ENCODE assay signal across 9 mouse cellular contexts in the genomic region with DNA sequence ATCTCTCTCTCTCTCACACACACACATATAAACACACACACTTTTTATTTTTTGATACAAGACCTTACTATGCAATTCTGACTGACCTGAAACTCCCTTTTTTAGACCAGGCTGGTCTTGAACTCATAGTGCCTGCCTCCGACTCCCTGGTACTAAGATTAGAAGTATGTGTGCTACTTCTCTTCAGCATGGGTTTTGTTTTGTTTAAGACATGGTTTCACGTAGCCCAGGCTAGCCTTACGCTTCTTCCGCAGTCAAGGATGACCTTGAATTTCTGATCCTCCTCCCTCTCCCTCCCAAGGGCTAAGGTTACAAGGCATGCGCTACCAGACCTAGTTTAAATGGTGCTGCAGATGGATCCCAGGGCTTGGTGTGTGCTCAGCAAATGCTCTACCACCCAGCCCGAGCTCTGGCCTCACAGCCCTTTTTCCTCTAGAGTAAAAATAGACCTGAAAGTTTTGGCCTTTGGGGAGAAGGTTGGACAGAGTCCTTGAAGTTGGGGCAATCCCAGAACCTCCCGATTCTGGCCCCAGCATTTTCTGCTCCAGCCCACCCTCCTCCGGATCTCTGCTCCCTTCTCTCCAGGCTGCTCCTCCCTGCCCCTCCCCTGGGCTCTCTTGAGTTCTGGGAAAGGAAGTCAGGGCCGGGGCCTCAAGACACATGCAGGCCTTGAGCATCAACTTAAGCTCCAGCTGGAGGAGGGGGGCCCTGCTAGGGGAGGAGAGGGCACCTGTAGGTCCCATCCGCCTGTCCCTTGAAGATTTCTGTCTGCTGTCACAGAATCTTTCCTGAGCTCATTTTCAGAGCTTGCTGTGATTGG. TPM values are rescaled to one million over a fixed set of nuclear protein-coding genes. Genes with fewer than 3 reads are reported as not detected.
DNase-seq lines count a peak whose midpoint lies in the region; ATAC-seq and TF ChIP-seq lines count a peak whose summit lies in the region.
"Had no signal": no experiment of that assay in that cellular context is flagged by ENCODE, and none has a peak within 500 bp of the region (broad histone marks: within the 10 kb centered on the region; RNA-seq: fewer than 3 reads in every experiment).

No protein-coding gene starts in this region.

- 58% methylated on average over 10 of the region's 10 CpGs for WGBS in heart, postnatal 0 days

- H3K4me1 ChIP-seq in heart, postnatal 0 days (ENCODE audit: control insufficient read depth, insufficient read depth), result peaks cover 31% of the 10 kb centered on the region

- peak overlapping the region; percentile 64 for H3K27ac ChIP-seq in heart, postnatal 0 days (ENCODE audit: low read depth)

- H3K9ac ChIP-seq in heart, postnatal 0 days (replicated peaks; ENCODE audit: low read depth, low read length), result no peak overlapping the region; the same call in 1 of the 2 replicates

- peak; percentile 35 for DNase-seq in gastrocnemius, postnatal 10 days
- no peak for DNase-seq in gastrocnemius, postnatal 36 days
- DNase-seq in NIH3T3 (ENCODE audit: low read depth), result peak; percentile 56
- peak; percentile 2 for DNase-seq in heart, postnatal 0 days (ENCODE audit: low spot score)
- peak; percentile 51 for DNase-seq in lung, postnatal 14 days
- no peak for DNase-seq in right cerebral cortex, postnatal 4 days
- DNase-seq in yolk sac, embryonic 10.5 days (ENCODE audit: low spot score), result no peak
- no peak for DNase-seq in layer of hippocampus, adult 11-12 months (ENCODE audit: low spot score)

- H3K36me3 ChIP-seq in heart, postnatal 0 days (replicated peaks; ENCODE audit: control insufficient read depth, insufficient read depth, low read length), result no peaks in the 10 kb centered on the region; the same call in 1 of the 2 replicates

- no peak overlapping the region for H3K4me3 ChIP-seq in heart, postnatal 0 days (ENCODE audit: low read depth, low read length)
- H3K4me3 ChIP-seq: myocyte had no signal

- ATAC-seq in heart, postnatal 0 days (ENCODE audit: insufficient read depth, low read depth), result no peak

- no peak overlapping the region for H3K4me2 ChIP-seq in heart, postnatal 0 days (ENCODE audit: low read depth, low read length)

- H3K9me3 ChIP-seq in heart, postnatal 0 days (replicated peaks; ENCODE audit: control insufficient read depth, low read length), result no peaks in the 10 kb centered on the region

- H3K27me3 ChIP-seq in heart, postnatal 0 days (ENCODE audit: control insufficient read depth, insufficient read depth, low read length), result no peaks in the 10 kb centered on the region

- intact Hi-C loops in gastrocnemius, postnatal 36 days (cut with DNase I), result loop anchor here (5.0 kb wide), 1 partner anchor 84 kb away; no protein-coding TSS in a partner anchor

- TF ChIP-seq CTCF in heart, postnatal 0 days (IDR thresholded peaks at IDR 0.05; ENCODE audit: low read depth), result no peak

- TF ChIP-seq EP300 in heart, postnatal 0 days (IDR thresholded peaks at IDR 0.05; ENCODE audit: low read depth), result no peak

RNA-seq across cellular contexts. Expression of gene Ccnd3, which starts 8.3 kb away (rescaled TPM):
- 100 to 1,000 TPM in 1 of 2 experiments, 10 to 100 TPM in 1; 95.5 to 120 TPM for total RNA-seq in gastrocnemius, postnatal 10 days (2021)
- 10 to 100 TPM; 31.4 to 31.5 TPM for total RNA-seq in gastrocnemius, postnatal 36 days (2021)
- 231 and 248 TPM in 2 replicates for total RNA-seq in heart, postnatal 0 days (2014; rRNA removed; ENCODE audit: low replicate concordance)
- 180 and 187 TPM in 2 replicates for polyA plus RNA-seq in heart, postnatal 0 days (2015; fragmentation: Nextera tagmentation; extraction: Ambion mirVana)

RNA-seq across cellular contexts. Expression of gene Taf8, which starts 11.1 kb away (rescaled TPM):
- 10 to 100 TPM in 1 of 2 experiments, 1 to 10 TPM in 1; 9.8 to 10.2 TPM for total RNA-seq in gastrocnemius, postnatal 10 days (2021)
- total RNA-seq in gastrocnemius, postnatal 36 days (2021), result 10 to 100 TPM; 10.4 to 12.8 TPM
- total RNA-seq in heart, postnatal 0 days (2014; rRNA removed; ENCODE audit: low replicate concordance), result 14.7 and 26.4 TPM in 2 replicates
- polyA plus RNA-seq in heart, postnatal 0 days (2015; fragmentation: Nextera tagmentation; extraction: Ambion mirVana), result 11.5 and 11.9 TPM in 2 replicates

Comparison
In these comparisons a context has a peak if more than half of its experiments do, and no peak if none do; other contexts are left out.
1. DNase-seq: peak in gastrocnemius, postnatal 10 days (single experiment), NIH3T3 (single experiment), heart, postnatal 0 days (single experiment) and lung, postnatal 14 days (single experiment); none in gastrocnemius, postnatal 36 days (0 of 2), right cerebral cortex, postnatal 4 days (single experiment), yolk sac, embryonic 10.5 days (single experiment) and layer of hippocampus, adult 11-12 months (single experiment).